Mouse (Mus musculus): ENCODE data around the gene Atp11a. TPM values are rescaled to one million over a fixed set of nuclear protein-coding genes. Genes with fewer than 3 reads are reported as not detected.

Gene Atp11a
- polyA plus RNA-seq, 1 experiment from 2014 or later = 18.1 TPM

- Histone ChIP-seq H3K4me3 (replicated peaks) (no peak overlapping the region), H3K27ac (no peak overlapping the region), H3K9me3 (no peaks in the 10 kb centered on the region), H3K4me2 (no peak overlapping the region), H3K9ac (replicated peaks) (no peak overlapping the region), H3K27me3 (peaks cover 46% of the 10 kb centered on the region), H3K4me1 (replicated peaks) (peaks cover 5% of the 10 kb centered on the region), H3K36me3 (no peaks in the 10 kb centered on the region)
- ATAC-seq (ENCODE audit: insufficient number of reproducible peaks, insufficient read depth, low FRiP score, low TSS enrichment, low read depth) = no peak
- 8% methylated on average over 5 of the region's 5 CpGs for WGBS
Observed at GRCm38 (mm10) chr8:12871461-12871860, 114.6 kb downstream of the Atp11a start.

- WGBS = 9% methylated on average over 9 of the region's 9 CpGs
- Histone ChIP-seq H3K9ac (replicated peaks) (peak overlapping the region; percentile 47), H3K27ac (no peak overlapping the region)
Observed at GRCm38 (mm10) chr8:12872983-12873356, 116.2 kb downstream of the Atp11a start.

GRCm38 (mm10) chr8:12873357-12874046 is 116.7 kb downstream of the Atp11a start, which contains the start of gene Mcf2l:
TSS of gene Mcf2l (plus strand) at chr8:12873806.
- H3K4me2 ChIP-seq = peak within 1 kb of the TSS; percentile 88
- peak within 1 kb of the TSS; percentile 53 for H3K4me3 ChIP-seq (replicated peaks)
- H3K36me3 ChIP-seq = no peaks in the 10 kb centered on the region
- H3K27ac ChIP-seq = no peak within 1 kb of the TSS
- no peaks in the 10 kb centered on the region for H3K9me3 ChIP-seq
- peaks cover 46% of the 10 kb centered on the region for H3K27me3 ChIP-seq
- ATAC-seq (ENCODE audit: insufficient number of reproducible peaks, insufficient read depth, low FRiP score, low TSS enrichment, low read depth) = peak; percentile 52
- peaks cover 5% of the 10 kb centered on the region for H3K4me1 ChIP-seq (replicated peaks)
- peak within 1 kb of the TSS; percentile 47 for H3K9ac ChIP-seq (replicated peaks)
- 1% methylated on average over 27 of the region's 30 CpGs for WGBS

More at GRCm38 (mm10) chr8:12872983-12873356, 116.2 kb downstream of the Atp11a start:
- H3K4me1 ChIP-seq (replicated peaks) = peaks cover 5% of the 10 kb centered on the region
- ATAC-seq (ENCODE audit: insufficient number of reproducible peaks, insufficient read depth, low FRiP score, low TSS enrichment, low read depth) = peak; percentile 21; the same call in 1 of the 2 replicates
- peak overlapping the region; percentile 53 for H3K4me3 ChIP-seq (replicated peaks)
- H3K9me3 ChIP-seq = no peaks in the 10 kb centered on the region
- peak overlapping the region; percentile 88 for H3K4me2 ChIP-seq
- H3K36me3 ChIP-seq = no peaks in the 10 kb centered on the region
- peaks cover 46% of the 10 kb centered on the region for H3K27me3 ChIP-seq

- no peak for ATAC-seq (ENCODE audit: insufficient number of reproducible peaks, insufficient read depth, low FRiP score, low TSS enrichment, low read depth)
- Histone ChIP-seq H3K9ac (replicated peaks) (0 out of 2 replicates have a peak overlapping the region, but pooled peaks have one; percentile 47), H3K27me3 (peaks cover 46% of the 10 kb centered on the region), H3K27ac (no peak overlapping the region), H3K9me3 (no peaks in the 10 kb centered on the region), H3K4me3 (replicated peaks) (peak overlapping the region; percentile 53), H3K36me3 (no peaks in the 10 kb centered on the region), H3K4me2 (peak overlapping the region; percentile 88), H3K4me1 (replicated peaks) (peaks cover 5% of the 10 kb centered on the region)
- 23% methylated on average over 8 of the region's 8 CpGs for WGBS
Observed at GRCm38 (mm10) chr8:12874194-12874791, 117.5 kb downstream of the Atp11a start.

- peaks cover 46% of the 10 kb centered on the region for H3K27me3 ChIP-seq
- no peaks in the 10 kb centered on the region for H3K9me3 ChIP-seq
- no peak overlapping the region for H3K9ac ChIP-seq (replicated peaks)
- no peak overlapping the region for H3K27ac ChIP-seq
- peaks cover 5% of the 10 kb centered on the region for H3K4me1 ChIP-seq (replicated peaks)
- WGBS = 68% methylated on average over 4 of the region's 4 CpGs
- H3K4me3 ChIP-seq (replicated peaks) = no peak overlapping the region
- no peaks in the 10 kb centered on the region for H3K36me3 ChIP-seq
- H3K4me2 ChIP-seq = no peak overlapping the region
- no peak for ATAC-seq (ENCODE audit: insufficient number of reproducible peaks, insufficient read depth, low FRiP score, low TSS enrichment, low read depth)
Observed at GRCm38 (mm10) chr8:12874971-12875370, 118.2 kb downstream of the Atp11a start.

GRCm38 (mm10) chr8:12877126-12877525 is 120.3 kb downstream of the Atp11a start:
- WGBS = 74% methylated on average over 6 of the region's 6 CpGs
- peaks cover 5% of the 10 kb centered on the region for H3K4me1 ChIP-seq (replicated peaks)

GRCm38 (mm10) chr8:12880163-12880562 is 123.3 kb downstream of the Atp11a start:
- H3K4me2 ChIP-seq = no peak overlapping the region
- ATAC-seq (ENCODE audit: insufficient number of reproducible peaks, insufficient read depth, low FRiP score, low TSS enrichment, low read depth) = no peak
- WGBS = 87% methylated on average over 6 of the region's 6 CpGs
- no peaks in the 10 kb centered on the region for H3K4me1 ChIP-seq (replicated peaks)
- peaks cover 6% of the 10 kb centered on the region; the same call in 1 of the 2 replicates for H3K27me3 ChIP-seq
- no peaks in the 10 kb centered on the region for H3K9me3 ChIP-seq
- H3K4me3 ChIP-seq (replicated peaks) = no peak overlapping the region
- H3K9ac ChIP-seq (replicated peaks) = no peak overlapping the region
- no peaks in the 10 kb centered on the region for H3K36me3 ChIP-seq
- no peak overlapping the region for H3K27ac ChIP-seq

More at GRCm38 (mm10) chr8:12877126-12877525, 120.3 kb downstream of the Atp11a start:
- H3K4me2 ChIP-seq = no peak overlapping the region
- H3K9me3 ChIP-seq = no peaks in the 10 kb centered on the region
- H3K9ac ChIP-seq (replicated peaks) = no peak overlapping the region
- H3K36me3 ChIP-seq = no peaks in the 10 kb centered on the region
- no peak for ATAC-seq (ENCODE audit: insufficient number of reproducible peaks, insufficient read depth, low FRiP score, low TSS enrichment, low read depth)
- H3K4me3 ChIP-seq (replicated peaks) = no peak overlapping the region
- H3K27me3 ChIP-seq = peaks cover 34% of the 10 kb centered on the region
- no peak overlapping the region for H3K27ac ChIP-seq

- WGBS = 82% methylated on average over 21 of the region's 21 CpGs
- no peaks in the 10 kb centered on the region for H3K36me3 ChIP-seq
Observed at GRCm38 (mm10) chr8:12883051-12884004, 126.5 kb downstream of the Atp11a start.

GRCm38 (mm10) chr8:12887772-12888435 is 131.1 kb downstream of the Atp11a start:
- no peak for ATAC-seq (ENCODE audit: insufficient number of reproducible peaks, insufficient read depth, low FRiP score, low TSS enrichment, low read depth)
- no peak overlapping the region for H3K9ac ChIP-seq (replicated peaks)
- 86% methylated on average over 16 of the region's 16 CpGs for WGBS
- no peaks in the 10 kb centered on the region for H3K36me3 ChIP-seq
- no peaks in the 10 kb centered on the region for H3K4me1 ChIP-seq (replicated peaks)
- no peaks in the 10 kb centered on the region for H3K27me3 ChIP-seq
- H3K4me3 ChIP-seq (replicated peaks) = no peak overlapping the region
- H3K4me2 ChIP-seq = no peak overlapping the region
- no peak overlapping the region for H3K27ac ChIP-seq
- H3K9me3 ChIP-seq = no peaks in the 10 kb centered on the region

More at GRCm38 (mm10) chr8:12883051-12884004, 126.5 kb downstream of the Atp11a start:
- no peak overlapping the region for H3K9ac ChIP-seq (replicated peaks)
- no peak overlapping the region for H3K4me2 ChIP-seq
- no peaks in the 10 kb centered on the region for H3K9me3 ChIP-seq
- H3K27ac ChIP-seq = no peak overlapping the region
- H3K27me3 ChIP-seq = no peaks in the 10 kb centered on the region
- H3K4me3 ChIP-seq (replicated peaks) = no peak overlapping the region
- no peak for ATAC-seq (ENCODE audit: insufficient number of reproducible peaks, insufficient read depth, low FRiP score, low TSS enrichment, low read depth)
- no peaks in the 10 kb centered on the region for H3K4me1 ChIP-seq (replicated peaks)

GRCm38 (mm10) chr8:12889046-12889598 is 132.3 kb downstream of the Atp11a start:
- no peak for ATAC-seq (ENCODE audit: insufficient number of reproducible peaks, insufficient read depth, low FRiP score, low TSS enrichment, low read depth)
- WGBS = 89% methylated on average over 11 of the region's 11 CpGs
- no peaks in the 10 kb centered on the region for H3K36me3 ChIP-seq

More at GRCm38 (mm10) chr8:12889046-12889598, 132.3 kb downstream of the Atp11a start:
- Histone ChIP-seq H3K9me3 (no peaks in the 10 kb centered on the region), H3K4me3 (replicated peaks) (no peak overlapping the region), H3K27ac (no peak overlapping the region), H3K9ac (replicated peaks) (no peak overlapping the region), H3K4me1 (replicated peaks) (no peaks in the 10 kb centered on the region), H3K27me3 (no peaks in the 10 kb centered on the region), H3K4me2 (no peak overlapping the region)
